Mouse (Mus musculus): ENCODE data around the gene Olfr620.

Olfr620 gene

DNA sequence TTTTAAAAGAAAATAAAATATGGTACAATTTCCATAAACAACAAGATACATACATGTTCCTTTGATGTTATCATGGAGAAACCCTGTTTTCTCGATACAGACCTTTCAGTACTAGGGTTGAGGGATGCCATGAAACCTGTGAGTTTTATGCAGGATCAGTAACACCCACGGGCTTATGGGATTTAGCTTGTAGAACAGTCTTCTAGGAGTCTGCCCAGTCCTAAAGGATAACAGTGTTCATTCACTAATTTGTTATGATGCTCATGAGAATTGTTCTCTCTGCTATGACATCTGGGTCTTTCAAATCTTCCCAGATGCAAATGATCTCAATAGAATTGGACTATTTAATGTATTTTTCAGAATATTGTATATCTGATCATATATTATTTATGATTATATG, at the start of gene Olfr620:
Gene Olfr620 (minus strand): TSS at position 101 of the 400 bp plus-strand sequence.
- no peak for DNase-seq (ENCODE audit: low spot score in 2 of 2)

DNA sequence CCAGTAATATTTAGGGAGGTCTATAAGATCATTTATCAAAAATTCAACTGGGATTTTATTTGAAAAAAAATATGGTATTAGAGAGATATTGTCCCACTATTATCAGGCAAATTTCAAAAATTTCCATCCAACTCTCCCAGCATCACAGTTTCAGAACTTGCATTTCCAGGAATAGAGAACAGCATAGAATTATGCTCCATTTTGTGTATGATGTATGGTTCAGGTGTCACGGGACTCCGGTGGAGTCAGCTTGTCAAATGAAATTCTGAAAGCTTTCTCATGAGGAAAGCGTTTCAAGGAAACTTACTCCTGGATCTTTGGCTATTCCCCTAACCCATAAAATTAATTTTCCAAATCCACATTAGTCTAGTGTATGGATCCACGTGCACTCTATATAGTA, 31.7 kb upstream of the Olfr620 start:
- DNase-seq (ENCODE audit: low spot score in 2 of 2): no peak

DNA sequence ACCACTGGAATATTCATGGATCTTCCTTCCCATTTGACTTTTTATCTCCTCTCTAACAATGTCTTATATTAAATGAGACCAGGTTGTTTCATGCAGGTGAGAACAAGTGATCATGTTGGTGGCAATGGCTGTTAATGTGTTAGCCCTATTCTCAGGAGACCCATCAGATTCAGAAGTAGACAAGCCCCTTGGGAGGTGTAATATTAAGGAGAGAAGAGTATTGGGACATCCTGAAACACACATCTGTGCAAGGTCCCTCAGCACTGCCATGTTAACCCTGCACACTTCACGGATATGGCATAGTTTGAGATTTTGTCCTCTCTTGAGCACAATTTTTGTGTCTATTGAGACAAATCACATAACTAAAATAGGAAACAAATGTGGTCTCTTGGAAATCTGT, 30.3 kb upstream of the Olfr620 start, which contains the start of gene Olfr622:
Gene Olfr622 (minus strand): TSS at position 101 of the 400 bp plus-strand sequence.
- DNase-seq (ENCODE audit: low spot score in 2 of 2): no peak

DNA sequence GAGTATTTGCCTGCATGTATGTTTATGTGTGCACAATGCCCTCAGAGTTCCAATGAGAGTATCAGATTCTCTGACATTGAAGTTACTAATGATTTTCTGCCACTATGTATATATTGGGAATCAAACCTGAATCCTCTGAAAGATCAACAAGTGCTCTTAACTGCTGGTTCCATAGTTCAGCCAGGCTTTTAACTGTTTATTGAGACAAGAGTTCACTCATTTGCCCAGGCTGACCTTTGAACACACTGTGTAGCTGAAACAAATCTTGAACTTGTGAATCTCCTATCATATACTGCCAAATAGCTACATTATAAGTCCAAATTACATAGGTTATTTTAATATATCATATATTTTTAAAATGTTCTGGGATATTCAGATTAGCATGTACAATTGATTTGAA, 24.5 kb upstream of the Olfr620 start:
- DNase-seq (ENCODE audit: low spot score in 2 of 2): no peak

DNA sequence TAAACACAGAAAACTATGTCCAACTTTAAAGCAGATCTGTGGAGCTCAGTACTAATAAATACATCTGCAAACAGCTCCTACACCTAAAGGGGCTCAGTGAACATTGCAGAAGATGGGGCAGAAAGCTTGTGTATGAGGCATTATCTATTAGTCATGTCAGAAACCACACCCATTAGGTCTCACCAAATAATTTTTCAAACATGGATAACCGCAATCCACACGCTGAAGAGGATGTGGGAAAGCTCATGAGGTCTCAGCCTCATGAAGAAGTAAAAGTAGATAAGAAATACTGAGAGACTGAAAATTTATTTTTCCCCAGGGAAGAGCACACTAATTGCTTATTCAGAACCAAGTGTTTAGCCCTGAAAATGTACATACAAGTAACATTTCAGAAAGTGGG, 4.9 kb downstream of the Olfr620 start:
- no peak for DNase-seq (ENCODE audit: low spot score in 2 of 2)

DNA sequence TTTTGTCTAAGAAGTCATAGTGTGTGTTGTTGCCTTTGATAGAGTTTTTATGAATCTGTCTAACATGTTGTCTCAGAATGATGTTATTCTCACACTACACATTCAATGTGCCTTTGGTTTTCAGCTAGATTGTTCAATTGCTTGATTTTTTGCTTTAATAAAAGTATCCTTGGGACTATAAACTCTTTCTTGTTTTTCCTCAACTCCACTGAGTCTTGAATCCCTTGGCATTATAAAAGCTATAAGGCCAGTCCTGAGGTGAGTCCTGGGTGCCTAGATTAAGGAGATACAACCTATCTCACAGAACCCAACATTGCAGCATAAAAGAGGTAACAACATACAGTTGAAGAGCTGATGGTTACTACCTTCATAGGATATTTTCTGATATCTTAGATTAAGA, 12.1 kb downstream of the Olfr620 start, which contains the start of gene Olfr619:
Gene Olfr619 (plus strand): TSS at position 301 of the 400 bp plus-strand sequence.
- DNase-seq (ENCODE audit: low spot score in 2 of 2): no peak

DNA sequence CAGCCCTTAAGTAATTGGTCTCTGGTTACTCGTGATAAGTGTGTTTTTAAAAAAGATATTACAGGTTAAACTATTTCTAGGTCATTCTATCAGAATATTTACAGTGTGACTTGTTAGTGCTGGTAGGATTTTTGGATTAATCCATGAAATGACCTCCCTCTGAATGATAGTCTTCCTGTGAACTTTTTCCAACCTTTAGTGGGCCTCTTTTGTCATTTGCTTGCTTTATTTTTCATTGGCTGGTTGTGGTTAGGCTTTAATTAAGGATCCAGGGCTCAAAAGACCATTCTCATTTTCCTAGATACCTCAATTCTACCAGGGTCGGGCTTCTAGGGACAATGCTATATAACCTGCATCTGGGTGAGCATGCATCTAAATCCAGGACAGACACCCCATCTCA, 22.5 kb downstream of the Olfr620 start, which contains the start of gene Olfr618:
Gene Olfr618 (plus strand): TSS at position 301 of the 400 bp plus-strand sequence.
- no peak for DNase-seq (ENCODE audit: low spot score in 2 of 2)

DNA sequence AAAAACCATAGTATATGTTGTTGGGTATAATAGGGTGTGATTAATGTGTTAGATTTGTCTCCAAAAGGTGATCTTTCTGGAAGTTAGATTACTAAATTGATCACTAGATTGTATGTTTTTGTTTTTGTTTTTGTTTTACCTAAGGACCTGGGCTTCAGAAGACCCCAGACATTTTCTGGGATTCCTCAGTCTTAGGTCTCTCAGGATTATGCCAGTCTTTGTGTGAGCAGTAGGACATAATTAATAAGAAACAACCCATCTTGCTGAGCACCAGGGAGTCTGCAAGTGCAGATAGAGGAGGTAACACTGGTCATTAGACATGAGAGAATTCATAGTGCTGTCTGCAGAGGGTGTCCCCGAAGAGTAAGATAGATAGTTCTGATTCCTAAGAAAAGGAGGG, 39.6 kb downstream of the Olfr620 start, which contains the start of gene Olfr617:
Gene Olfr617 (plus strand): TSS at position 301 of the 400 bp plus-strand sequence.
- no peak for DNase-seq (ENCODE audit: low spot score in 2 of 2)

DNA sequence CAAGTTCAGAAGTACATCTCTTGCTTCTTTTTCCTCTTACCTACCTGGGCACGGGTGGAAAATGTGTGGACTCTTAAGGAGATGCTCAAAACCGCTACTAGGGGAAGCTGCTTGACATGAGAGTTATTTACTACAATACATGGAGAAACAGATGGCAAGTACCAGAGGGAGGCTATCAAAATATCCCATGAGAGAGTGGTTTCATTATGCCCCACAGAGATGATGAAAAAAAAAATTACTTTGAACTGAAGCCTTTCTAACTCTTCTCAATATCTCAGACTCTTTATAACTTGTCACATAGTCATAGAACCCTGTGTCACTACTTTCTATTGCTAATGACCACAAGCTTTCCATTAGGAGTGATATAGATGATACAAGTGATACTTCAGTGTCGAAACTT, 43.3 kb downstream of the Olfr620 start, which contains the start of gene Olfr616:
Gene Olfr616 (minus strand): TSS at position 101 of the 400 bp plus-strand sequence.
- no peak for DNase-seq (ENCODE audit: low spot score in 2 of 2)

DNA sequence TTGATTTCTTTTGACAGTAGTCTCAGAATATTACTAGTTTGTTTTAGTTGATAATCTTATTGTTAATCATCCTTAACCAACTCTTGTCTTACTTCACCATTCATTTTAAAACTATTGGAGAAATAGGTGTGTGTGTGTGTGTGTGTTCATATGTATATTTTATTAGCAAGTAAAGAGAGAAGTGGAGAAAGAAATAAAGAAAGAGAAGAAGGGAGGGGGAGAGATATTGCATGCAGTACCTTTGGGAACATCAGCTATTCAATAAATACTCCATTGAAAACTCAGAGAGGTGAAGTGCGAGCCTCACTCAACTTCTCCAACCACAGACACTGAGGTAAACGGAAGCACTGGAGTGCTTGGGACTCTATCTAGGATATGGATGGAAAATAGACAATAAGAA, 56.6 kb downstream of the Olfr620 start, which contains the start of gene Olfr615:
Gene Olfr615 (plus strand): TSS at position 301 of the 400 bp plus-strand sequence.
- DNase-seq (ENCODE audit: low spot score in 2 of 2): no peak
